Mouse (Mus musculus) hindbrain, embryonic 10.5 days (tissue): ENCODE measurements around the gene Ccn1. TPM values are rescaled to one million over a fixed set of nuclear protein-coding genes. Genes with fewer than 3 reads are reported as not detected.
A peak's percentile ranks its signal among the peaks of the same experiment; 100 is the strongest.

Experiments used
- DNase-seq: peaks from one replicate; pipeline ENCODE4 v3.0.0-alpha.2; 2017; ENCODE audit warnings: low spot score
- H3K27ac ChIP-seq: fragments of 300-500 bp; sonication (generic); 2 replicates; pipeline ENCODE4 v1.5.1; 2016; ENCODE audit warnings: mild to moderate bottlenecking, moderate library complexity
- H3K27me3 ChIP-seq: fragments of 300-500 bp; sonication (generic); 2 replicates; pipeline ENCODE4 v1.6.1; 2016; ENCODE audit warnings: mild to moderate bottlenecking; ENCODE audit not compliant: poor library complexity, insufficient read depth, severe bottlenecking
- H3K36me3 ChIP-seq: fragments of 300-500 bp; sonication (generic); 2 replicates; pipeline ENCODE4 v1.6.1; 2016; ENCODE audit warnings: mild to moderate bottlenecking, moderate library complexity
- H3K4me1 ChIP-seq: fragments of 300-500 bp; sonication (generic); replicated peaks from 2 replicates; pipeline ENCODE4 v1.6.1; 2016; ENCODE audit warnings: mild to moderate bottlenecking
- H3K4me3 ChIP-seq: fragments of 300-500 bp; sonication (generic); 2 replicates; pipeline ENCODE4 v1.5.1; 2016; ENCODE audit warnings: mild to moderate bottlenecking, moderate library complexity
- H3K9me3 ChIP-seq: fragments of 300-500 bp; sonication (generic); 2 replicates; pipeline ENCODE4 v1.6.1; 2016; ENCODE audit warnings: mild to moderate bottlenecking, moderate library complexity
- WGBS: fragments of 180-500 bp; shearing (Covaris S2); methylation state at CpG from one replicate; pipeline ENCODE4 v1.1.7; 2016; 5-methylcytosine and 5-hydroxymethylcytosine counted together
- polyA plus RNA-seq: library from polyadenylated mRNA; unstranded; fragments of >200 nt; fragmentation: Nextera tagmentation; extraction: Ambion mirVana; gene quantifications from 2 replicates; pipeline ENCODE4 v1.2.1, GENCODE M21; 2016

Gene Ccn1
- polyA plus RNA-seq, result 42.9 and 43.4 TPM in 2 replicates

- 0% methylated on average over 29 of the region's 29 CpGs for WGBS
- peak; percentile 86 for DNase-seq
- Histone ChIP-seq H3K4me3 (peak within 1 kb of the TSS; percentile 72), H3K4me1 (peaks cover 92% of the 10 kb centered on the region), H3K9me3 (no peaks in the 10 kb centered on the region), H3K27me3 (peaks cover 52% of the 10 kb centered on the region), H3K36me3 (peaks cover 7% of the 10 kb centered on the region; the same call in 1 of the 2 replicates), H3K27ac (peak within 1 kb of the TSS; percentile 95)
These were observed at the start of gene Ccn1 for GRCm38 (mm10) chr3:145649852-145650202. Gene Ccn1 (minus strand): TSS chr3:145649981.

DNA sequence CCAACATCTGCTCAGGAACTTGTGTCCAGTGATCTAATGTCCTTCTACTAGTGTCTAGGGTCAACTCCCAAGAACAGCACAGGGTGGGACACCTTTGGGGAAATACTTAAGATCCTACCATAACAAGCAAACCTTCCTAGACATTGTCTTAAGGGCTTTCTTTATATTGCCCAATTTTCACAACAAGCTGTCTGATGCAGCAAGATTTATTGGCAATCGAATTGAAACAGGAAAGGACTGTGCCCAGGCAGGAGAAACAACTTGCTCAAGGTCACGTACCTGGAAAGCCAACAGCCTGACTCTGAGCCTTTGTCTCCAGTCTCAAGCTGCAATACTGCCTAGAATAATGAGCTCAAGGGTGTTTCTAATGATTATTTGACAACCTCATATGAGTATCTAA lies 43.6 kb upstream of the Ccn1 start:
- Histone ChIP-seq H3K4me1 (0 out of 2 replicates have a peak, but pooled peaks cover 3% of the 10 kb centered on the region), H3K9me3 (no peaks in the 10 kb centered on the region), H3K36me3 (no peaks in the 10 kb centered on the region), H3K4me3 (no peak overlapping the region), H3K27ac (no peak overlapping the region), H3K27me3 (no peaks in the 10 kb centered on the region)
- 89% methylated on average over 2 of the region's 2 CpGs for WGBS
- no peak for DNase-seq

DNA sequence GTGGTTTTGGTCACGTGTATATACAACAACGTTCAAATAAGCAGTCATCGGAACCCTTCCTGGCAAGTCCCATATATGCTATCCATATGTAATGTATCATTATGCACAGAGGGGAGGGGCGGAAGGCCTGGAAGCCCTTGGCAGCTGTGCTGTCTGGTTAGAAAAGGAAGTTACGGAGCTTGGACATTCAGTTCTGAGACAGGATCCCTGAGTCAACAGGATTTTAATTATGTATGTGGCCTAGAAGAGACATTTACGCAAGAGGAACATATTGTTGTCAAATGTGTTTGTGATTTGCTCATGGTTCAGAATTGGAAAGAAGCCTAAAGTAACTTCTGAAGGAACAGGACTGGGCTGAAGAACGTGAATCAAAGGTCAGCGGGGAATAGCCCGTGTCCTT lies 42.3 kb upstream of the Ccn1 start:
- 0 out of 2 replicates have a peak, but pooled peaks cover 5% of the 10 kb centered on the region for H3K4me1 ChIP-seq
- no peak overlapping the region for H3K27ac ChIP-seq
- no peaks in the 10 kb centered on the region for H3K27me3 ChIP-seq
- no peaks in the 10 kb centered on the region for H3K9me3 ChIP-seq
- no peaks in the 10 kb centered on the region for H3K36me3 ChIP-seq
- 89% methylated on average over 9 of the region's 9 CpGs for WGBS
- no peak overlapping the region for H3K4me3 ChIP-seq
- DNase-seq, result no peak

DNA sequence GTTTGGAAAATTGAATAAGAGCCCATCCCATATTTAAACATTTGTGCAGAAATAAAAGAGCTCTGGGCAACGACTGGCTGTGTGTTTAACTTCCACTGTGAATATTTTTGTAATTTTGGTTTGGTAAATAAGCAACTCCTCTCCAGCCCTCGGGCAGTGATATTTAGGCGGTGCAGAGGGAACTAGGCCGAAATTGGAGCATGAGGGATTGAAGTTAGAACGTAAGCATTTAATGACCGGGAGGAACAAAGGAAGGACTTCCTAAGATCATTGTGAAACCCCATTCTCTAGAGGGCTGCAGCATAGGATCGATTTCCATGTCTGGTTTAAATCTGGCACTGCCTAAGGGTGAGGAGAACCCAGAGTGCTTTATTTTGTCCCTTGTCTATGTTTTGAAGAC lies 41.6 kb upstream of the Ccn1 start:
- DNase-seq, result no peak
- 0 out of 2 replicates have a peak, but pooled peaks cover 5% of the 10 kb centered on the region for H3K4me1 ChIP-seq
- WGBS, result 71% methylated on average over 7 of the region's 7 CpGs
- no peaks in the 10 kb centered on the region for H3K9me3 ChIP-seq
- no peak overlapping the region for H3K4me3 ChIP-seq
- H3K27me3 ChIP-seq, result no peaks in the 10 kb centered on the region
- no peaks in the 10 kb centered on the region for H3K36me3 ChIP-seq
- H3K27ac ChIP-seq, result no peak overlapping the region

DNA sequence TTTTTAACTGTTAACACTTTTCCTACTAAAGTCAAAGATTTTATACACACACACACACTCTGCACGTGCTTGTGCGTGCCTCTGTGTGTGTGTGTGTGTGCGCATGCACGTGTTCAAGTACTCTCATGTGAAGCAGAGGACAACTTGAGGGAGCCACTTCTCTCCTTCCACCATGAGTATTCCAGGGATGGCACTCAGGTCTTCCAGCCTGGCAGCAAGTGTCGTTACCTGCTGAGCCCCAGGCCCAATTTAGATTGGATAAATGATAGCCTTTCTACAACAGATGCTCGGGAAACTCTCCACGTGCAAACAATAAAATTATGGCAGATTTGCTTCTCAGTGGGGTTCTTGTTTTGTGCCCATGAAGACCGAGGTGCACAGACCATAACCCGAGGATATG lies 39.5 kb upstream of the Ccn1 start:
- no peak for DNase-seq
- Histone ChIP-seq H3K4me3 (no peak overlapping the region), H3K27ac (no peak overlapping the region), H3K36me3 (no peaks in the 10 kb centered on the region), H3K9me3 (no peaks in the 10 kb centered on the region), H3K4me1 (peaks cover 12% of the 10 kb centered on the region), H3K27me3 (no peaks in the 10 kb centered on the region)
- 90% methylated on average over 9 of the region's 9 CpGs for WGBS

DNA sequence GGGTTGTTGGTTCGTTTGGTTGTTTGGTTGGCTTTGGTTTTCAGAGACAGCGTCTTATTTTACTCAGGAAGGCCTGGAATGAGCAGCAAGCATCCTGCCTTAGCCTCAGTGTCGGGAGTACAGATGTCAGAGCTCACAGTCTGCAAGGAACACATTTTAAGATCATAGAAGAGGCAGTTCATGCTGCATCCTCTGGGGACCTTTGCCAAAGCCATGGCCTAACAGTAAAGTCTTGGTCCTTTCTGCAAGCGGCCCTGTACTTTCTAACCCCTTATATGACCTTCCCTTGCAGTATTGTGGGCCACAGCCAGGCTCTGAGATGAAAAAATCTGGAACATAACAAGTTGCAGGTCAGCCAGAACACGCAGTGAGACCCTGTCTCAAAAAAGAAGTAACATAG lies 38.1 kb upstream of the Ccn1 start:
- no peaks in the 10 kb centered on the region for H3K27me3 ChIP-seq
- H3K27ac ChIP-seq, result no peak overlapping the region
- H3K9me3 ChIP-seq, result no peaks in the 10 kb centered on the region
- 68% methylated on average over 5 of the region's 5 CpGs for WGBS
- no peak overlapping the region for H3K4me3 ChIP-seq
- H3K36me3 ChIP-seq, result no peaks in the 10 kb centered on the region
- H3K4me1 ChIP-seq, result peaks cover 12% of the 10 kb centered on the region
- DNase-seq, result no peak

DNA sequence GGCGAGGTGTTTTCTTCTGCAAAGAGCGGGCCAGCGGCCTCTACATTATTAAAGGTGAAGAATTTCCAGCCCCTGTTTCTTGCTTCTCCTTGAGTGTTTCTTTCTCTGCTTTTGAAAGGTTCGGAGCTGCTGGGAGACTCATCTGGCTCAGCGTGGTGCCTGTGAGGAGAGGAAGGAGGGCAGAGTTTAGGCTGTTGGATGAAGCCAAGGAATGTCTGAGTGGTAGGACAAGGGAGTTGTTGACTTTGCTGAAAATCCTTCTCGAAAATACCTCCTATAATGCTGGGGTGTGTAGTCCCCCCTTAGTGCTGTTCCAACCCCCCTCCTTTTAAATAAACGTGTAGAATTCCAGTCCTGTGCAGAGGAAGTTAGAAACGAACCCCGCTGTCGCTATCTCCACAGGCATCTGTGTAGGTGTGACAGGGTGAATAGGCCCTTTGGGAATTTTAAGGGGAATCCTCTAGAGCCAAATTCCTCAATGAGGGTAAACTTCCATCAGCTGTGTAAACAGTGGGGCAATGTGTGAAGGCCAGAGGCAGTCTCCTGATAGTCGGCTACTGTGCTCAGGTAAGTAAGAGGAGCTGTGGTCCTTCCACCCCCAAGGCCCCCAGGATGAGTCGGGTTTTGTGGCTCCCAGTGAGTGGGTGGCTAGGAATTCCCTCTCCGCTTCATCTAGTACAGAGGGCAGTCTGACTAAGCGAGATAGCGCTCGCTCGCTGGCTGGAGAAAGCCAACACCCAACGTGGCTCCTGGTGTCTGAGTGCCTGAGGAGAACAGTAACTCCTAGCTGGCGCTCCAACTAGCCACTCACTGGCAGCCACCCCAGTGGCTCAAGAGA lies 35.0 kb upstream of the Ccn1 start:
- DNase-seq, result no peak
- Histone ChIP-seq H3K4me3 (no peak overlapping the region), H3K27ac (peak overlapping the region; percentile 16; the same call in 1 of the 2 replicates), H3K9me3 (no peaks in the 10 kb centered on the region), H3K36me3 (no peaks in the 10 kb centered on the region), H3K27me3 (no peaks in the 10 kb centered on the region), H3K4me1 (peaks cover 10% of the 10 kb centered on the region)
- 43% methylated on average over 19 of the region's 19 CpGs for WGBS

GRCm38 (mm10) chr3:145684201-145684600 lies 34.4 kb upstream of the Ccn1 start:
- H3K9me3 ChIP-seq, result no peaks in the 10 kb centered on the region
- H3K4me1 ChIP-seq, result peaks cover 10% of the 10 kb centered on the region
- DNase-seq, result no peak
- 72% methylated on average over 4 of the region's 4 CpGs for WGBS
- H3K36me3 ChIP-seq, result no peaks in the 10 kb centered on the region
- H3K27me3 ChIP-seq, result no peaks in the 10 kb centered on the region
- no peak overlapping the region for H3K4me3 ChIP-seq
- H3K27ac ChIP-seq, result no peak overlapping the region

- Histone ChIP-seq H3K27me3 (no peaks in the 10 kb centered on the region), H3K27ac (no peak overlapping the region), H3K36me3 (no peaks in the 10 kb centered on the region), H3K4me1 (peaks cover 7% of the 10 kb centered on the region), H3K9me3 (no peaks in the 10 kb centered on the region), H3K4me3 (no peak overlapping the region)
- 86% methylated on average over 10 of the region's 10 CpGs for WGBS
- no peak for DNase-seq
These were observed 31.7 kb upstream of the Ccn1 start for GRCm38 (mm10) chr3:145681348-145681935.

DNA sequence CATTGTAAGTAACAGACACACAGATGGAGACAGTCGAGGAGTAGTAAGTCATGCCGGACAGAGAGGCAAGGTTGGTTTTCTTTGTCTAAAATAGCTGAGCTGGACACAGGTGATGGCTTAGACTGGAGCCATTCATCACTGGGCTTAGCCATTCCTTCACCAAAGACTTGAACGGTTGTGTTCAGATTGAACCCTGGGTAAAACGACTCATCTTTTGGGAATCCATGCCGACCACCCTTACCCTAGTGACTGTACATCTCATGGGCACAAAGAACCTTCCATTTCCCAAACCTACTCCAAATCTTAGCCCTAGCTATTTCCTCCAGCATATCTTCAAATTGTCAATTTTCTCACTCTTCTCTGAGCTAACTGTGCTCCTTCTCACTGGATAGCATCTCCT lies 30.9 kb upstream of the Ccn1 start:
- H3K36me3 ChIP-seq, result no peaks in the 10 kb centered on the region
- DNase-seq, result no peak
- H3K27ac ChIP-seq, result no peak overlapping the region
- H3K9me3 ChIP-seq, result no peaks in the 10 kb centered on the region
- H3K4me3 ChIP-seq, result no peak overlapping the region
- no peaks in the 10 kb centered on the region for H3K27me3 ChIP-seq
- 94% methylated on average over 5 of the region's 5 CpGs for WGBS
- H3K4me1 ChIP-seq, result peaks cover 7% of the 10 kb centered on the region

GRCm38 (mm10) chr3:145676212-145676611 lies 26.4 kb upstream of the Ccn1 start:
- Histone ChIP-seq H3K27ac (no peak overlapping the region), H3K27me3 (no peaks in the 10 kb centered on the region), H3K4me1 (no peaks in the 10 kb centered on the region), H3K9me3 (no peaks in the 10 kb centered on the region), H3K4me3 (no peak overlapping the region), H3K36me3 (no peaks in the 10 kb centered on the region)
- DNase-seq, result no peak
- 89% methylated on average over 6 of the region's 6 CpGs for WGBS

GRCm38 (mm10) chr3:145674815-145675214 lies 25.0 kb upstream of the Ccn1 start:
- no peaks in the 10 kb centered on the region for H3K36me3 ChIP-seq
- no peak for DNase-seq
- H3K9me3 ChIP-seq, result no peaks in the 10 kb centered on the region
- no peaks in the 10 kb centered on the region for H3K27me3 ChIP-seq
- 62% methylated on average over 2 of the region's 2 CpGs for WGBS
- H3K4me1 ChIP-seq, result no peaks in the 10 kb centered on the region
- H3K27ac ChIP-seq, result no peak overlapping the region
- no peak overlapping the region for H3K4me3 ChIP-seq

GRCm38 (mm10) chr3:145666383-145666782 lies 16.6 kb upstream of the Ccn1 start:
- Histone ChIP-seq H3K4me1 (no peaks in the 10 kb centered on the region), H3K27ac (no peak overlapping the region), H3K9me3 (no peaks in the 10 kb centered on the region), H3K36me3 (no peaks in the 10 kb centered on the region), H3K4me3 (no peak overlapping the region), H3K27me3 (no peaks in the 10 kb centered on the region)
- 91% methylated on average over 4 of the region's 4 CpGs for WGBS
- no peak for DNase-seq
